Mouse (Mus musculus): Measurements from ENCODE around the gene Pcsk5.

Pcsk5 gene

GRCm38 (mm10) chr19:17812661-17813060 is 24.8 kb downstream of the Pcsk5 start:
- no peak for DNase-seq (ENCODE audit: extremely low spot score, low spot score)

GRCm38 (mm10) chr19:17806626-17807025 is 30.8 kb downstream of the Pcsk5 start:
- DNase-seq (ENCODE audit: extremely low spot score, low spot score) = no peak

- no peak for DNase-seq (ENCODE audit: extremely low spot score, low spot score)
Measured at GRCm38 (mm10) chr19:17800798-17801197, 36.6 kb downstream of the Pcsk5 start.

GRCm38 (mm10) chr19:17799419-17800185 is 37.8 kb downstream of the Pcsk5 start:
- DNase-seq (ENCODE audit: extremely low spot score, low spot score) = no peak

GRCm38 (mm10) chr19:17793457-17793856 is 44.0 kb downstream of the Pcsk5 start:
- DNase-seq (ENCODE audit: extremely low spot score, low spot score) = no peak

GRCm38 (mm10) chr19:17791485-17792052 is 45.9 kb downstream of the Pcsk5 start:
- no peak for DNase-seq (ENCODE audit: extremely low spot score, low spot score)

- no peak for DNase-seq (ENCODE audit: extremely low spot score, low spot score)
Measured at GRCm38 (mm10) chr19:17788617-17789317, 48.7 kb downstream of the Pcsk5 start.

- no peak for DNase-seq (ENCODE audit: extremely low spot score, low spot score)
Measured at GRCm38 (mm10) chr19:17786744-17787143, 50.7 kb downstream of the Pcsk5 start.

- no peak for DNase-seq (ENCODE audit: extremely low spot score, low spot score)
Measured at GRCm38 (mm10) chr19:17784401-17785192, 52.8 kb downstream of the Pcsk5 start.

GRCm38 (mm10) chr19:17783231-17783630 is 54.2 kb downstream of the Pcsk5 start:
- no peak for DNase-seq (ENCODE audit: extremely low spot score, low spot score)

GRCm38 (mm10) chr19:17781323-17781722 is 56.1 kb downstream of the Pcsk5 start:
- DNase-seq (ENCODE audit: extremely low spot score, low spot score) = no peak

- no peak for DNase-seq (ENCODE audit: extremely low spot score, low spot score)
Measured at GRCm38 (mm10) chr19:17775943-17776342, 61.5 kb downstream of the Pcsk5 start.

GRCm38 (mm10) chr19:17775097-17775496 is 62.3 kb downstream of the Pcsk5 start:
- no peak for DNase-seq (ENCODE audit: extremely low spot score, low spot score)

GRCm38 (mm10) chr19:17774061-17774460 is 63.4 kb downstream of the Pcsk5 start:
- no peak for DNase-seq (ENCODE audit: extremely low spot score, low spot score)

- DNase-seq (ENCODE audit: extremely low spot score, low spot score) = no peak
Measured at GRCm38 (mm10) chr19:17769610-17770399, 67.6 kb downstream of the Pcsk5 start.

GRCm38 (mm10) chr19:17765001-17765400 is 72.4 kb downstream of the Pcsk5 start:
- no peak for DNase-seq (ENCODE audit: extremely low spot score, low spot score)

GRCm38 (mm10) chr19:17762740-17763139 is 74.7 kb downstream of the Pcsk5 start:
- DNase-seq (ENCODE audit: extremely low spot score, low spot score) = no peak

- DNase-seq (ENCODE audit: extremely low spot score, low spot score) = no peak
Measured at GRCm38 (mm10) chr19:17761678-17762077, 75.8 kb downstream of the Pcsk5 start.

GRCm38 (mm10) chr19:17752841-17753240 is 84.6 kb downstream of the Pcsk5 start:
- DNase-seq (ENCODE audit: extremely low spot score, low spot score) = no peak

- no peak for DNase-seq (ENCODE audit: extremely low spot score, low spot score)
Measured at GRCm38 (mm10) chr19:17748331-17748730, 89.1 kb downstream of the Pcsk5 start.

- DNase-seq (ENCODE audit: extremely low spot score, low spot score) = no peak
Measured at GRCm38 (mm10) chr19:17745380-17745779, 92.1 kb downstream of the Pcsk5 start.

Data from neural tube, embryonic 10.5 days (tissue).